Mouse (Mus musculus) bone marrow macrophage, adult 2 months (primary cell): Measurements from ENCODE around the gene Zbtb25. TPM values are rescaled to one million over a fixed set of nuclear protein-coding genes. Genes with fewer than 3 reads are reported as not detected.

Experiments used
- H3K27ac ChIP-seq: 2 replicates; pipeline ENCODE4 v1.5.1; 2012; ENCODE audit warnings: low read depth, low read length; ENCODE audit not compliant: insufficient read depth
- H3K4me1 ChIP-seq: 2 replicates; pipeline ENCODE4 v1.6.1; 2012; ENCODE audit warnings: low read length; ENCODE audit not compliant: control insufficient read depth, insufficient read depth
- H3K4me3 ChIP-seq: 2 replicates; pipeline ENCODE4 v1.5.1; 2012; ENCODE audit warnings: mild to moderate bottlenecking, low read length, moderate library complexity; ENCODE audit not compliant: insufficient read depth
- CTCF ChIP-seq: IDR thresholded peaks from 2 replicates; pipeline ENCODE4 v1.5.1; 2012; ENCODE audit warnings: low read depth, mild to moderate bottlenecking, low read length, moderate library complexity
- POLR2A ChIP-seq: IDR thresholded peaks from 2 replicates; pipeline ENCODE4 v1.6.1; 2012; ENCODE audit warnings: mild to moderate bottlenecking, low read depth, low read length, borderline replicate concordance
- polyA plus RNA-seq: library from polyadenylated mRNA; stranded (reverse); fragments of >200 nt; gene quantifications from 2 replicates; pipeline ENCODE4 v1.2.4, GENCODE M21; 2012; ENCODE audit not compliant: missing spikeins, insufficient read depth, insufficient read length

Gene Zbtb25
- polyA plus RNA-seq, 1 experiment: 8.6 TPM

DNA sequence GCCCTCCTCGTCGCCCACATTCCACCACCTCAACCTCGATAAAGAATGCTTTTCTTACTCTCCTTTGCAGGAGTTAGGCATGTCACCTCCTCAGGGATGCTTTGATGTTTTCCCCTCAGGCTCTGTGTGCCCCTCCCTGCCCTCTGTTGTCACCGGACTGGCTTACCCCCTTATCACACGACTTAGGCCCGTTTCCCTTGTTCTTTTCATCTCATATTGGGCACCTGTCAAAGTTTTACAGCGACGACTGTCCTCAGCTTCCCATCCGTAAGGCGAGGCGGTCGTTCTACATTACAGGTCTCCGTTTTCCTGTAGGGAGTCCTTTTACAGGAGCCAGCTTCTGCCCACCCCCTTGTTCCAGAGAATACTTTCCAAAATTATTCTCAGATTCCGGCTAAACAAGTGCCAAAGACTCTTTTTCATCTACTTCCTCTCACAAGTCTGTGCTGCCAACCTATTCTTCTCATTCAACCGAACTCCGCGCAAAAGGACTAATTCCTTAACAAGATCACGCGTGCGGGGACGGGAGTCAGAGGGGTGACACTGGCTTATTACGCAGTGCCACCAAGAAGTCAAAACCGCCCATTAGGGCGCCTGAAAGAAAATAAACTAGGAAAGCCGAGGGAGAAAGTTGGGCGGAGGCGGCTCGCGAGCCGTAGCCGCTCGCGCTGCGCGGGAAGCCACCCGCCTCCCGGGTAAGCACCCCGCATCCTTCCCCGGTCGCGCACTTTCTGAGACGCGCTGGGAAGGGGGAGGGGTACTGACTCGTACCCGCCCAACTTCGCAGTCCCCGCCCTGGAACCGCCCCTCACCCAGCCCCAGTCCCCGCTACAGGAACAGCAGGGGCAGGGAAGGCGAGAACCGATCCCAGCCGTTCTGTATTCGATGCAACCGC lies 33.8 kb upstream of the Zbtb25 start:
- TF ChIP-seq CTCF (no peak), POLR2A (no peak)
- Histone ChIP-seq H3K4me3 (peak overlapping the region; percentile 81), H3K27ac (peak overlapping the region; percentile 83)

DNA sequence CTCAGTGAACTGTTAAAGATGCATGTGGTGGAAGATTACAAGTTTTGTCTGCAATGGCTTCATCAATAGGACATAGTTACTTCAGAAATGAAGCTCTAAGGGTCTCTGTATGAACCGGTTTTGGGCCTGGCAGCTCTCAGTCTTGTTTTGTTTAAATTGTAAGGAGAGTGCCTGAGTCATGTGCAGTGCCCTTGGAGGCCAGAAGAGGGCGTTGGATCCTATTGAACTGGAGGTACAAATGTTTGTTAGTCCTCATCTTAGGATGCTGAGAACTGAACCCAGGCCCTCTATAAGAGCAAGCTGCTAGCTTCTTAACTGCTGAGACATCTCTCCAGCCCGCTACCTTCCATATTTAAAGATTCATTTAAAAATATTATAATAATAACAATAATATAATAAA lies 32.3 kb upstream of the Zbtb25 start:
- H3K27ac ChIP-seq: no peak overlapping the region
- TF ChIP-seq CTCF (no peak), POLR2A (no peak)
- H3K4me3 ChIP-seq: no peak overlapping the region
- peaks cover 11% of the 10 kb centered on the region for H3K4me1 ChIP-seq

More for the DNA sequence above, 33.8 kb upstream of the Zbtb25 start:
- H3K4me1 ChIP-seq: peaks cover 11% of the 10 kb centered on the region

DNA sequence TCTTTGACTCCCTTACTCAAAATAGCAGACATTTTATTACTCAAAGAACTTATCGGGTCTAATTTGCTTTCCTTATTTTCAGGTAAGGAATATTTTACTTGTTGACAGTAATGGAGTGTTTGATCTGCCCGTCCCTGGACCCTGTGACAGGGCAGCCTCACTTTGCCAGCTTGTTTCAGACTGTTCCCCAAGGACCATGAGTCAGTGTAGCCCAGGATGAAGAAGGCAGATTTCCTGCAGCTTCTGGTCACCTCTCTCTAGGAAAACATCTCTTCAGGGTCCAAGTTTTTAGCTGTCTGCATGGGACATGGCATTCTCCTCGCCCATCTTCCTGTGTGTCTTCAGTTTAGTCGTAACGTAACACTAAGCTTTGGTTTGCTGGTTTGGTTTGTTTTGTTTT lies 27.9 kb upstream of the Zbtb25 start:
- H3K27ac ChIP-seq: no peak overlapping the region
- peaks cover 6% of the 10 kb centered on the region for H3K4me1 ChIP-seq
- no peak for TF ChIP-seq POLR2A
- TF ChIP-seq CTCF: no peak
- H3K4me3 ChIP-seq: no peak overlapping the region

DNA sequence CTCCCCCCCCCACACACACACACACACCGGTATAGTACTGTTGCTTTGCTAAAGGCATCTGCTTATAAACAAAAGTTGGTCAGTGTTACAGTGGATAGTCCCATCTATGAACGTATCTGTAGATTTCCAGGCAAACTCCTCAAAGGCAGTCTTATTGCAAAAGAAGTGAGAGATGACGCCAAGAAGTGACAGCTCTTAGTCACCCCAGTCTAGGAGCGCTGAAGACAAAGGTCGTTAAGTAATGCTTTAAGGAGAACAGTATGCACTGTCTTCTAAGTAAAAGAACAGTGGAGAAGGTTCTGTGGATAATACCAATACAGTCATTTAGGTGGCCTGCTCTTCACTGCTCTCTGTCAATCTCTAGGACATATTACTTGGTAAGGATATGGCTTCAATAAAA lies 23.6 kb upstream of the Zbtb25 start:
- TF ChIP-seq CTCF (no peak), POLR2A (no peak)
- Histone ChIP-seq H3K4me3 (no peak overlapping the region), H3K4me1 (peaks cover 24% of the 10 kb centered on the region), H3K27ac (peak overlapping the region; percentile 16; the same call in 1 of the 2 replicates)

DNA sequence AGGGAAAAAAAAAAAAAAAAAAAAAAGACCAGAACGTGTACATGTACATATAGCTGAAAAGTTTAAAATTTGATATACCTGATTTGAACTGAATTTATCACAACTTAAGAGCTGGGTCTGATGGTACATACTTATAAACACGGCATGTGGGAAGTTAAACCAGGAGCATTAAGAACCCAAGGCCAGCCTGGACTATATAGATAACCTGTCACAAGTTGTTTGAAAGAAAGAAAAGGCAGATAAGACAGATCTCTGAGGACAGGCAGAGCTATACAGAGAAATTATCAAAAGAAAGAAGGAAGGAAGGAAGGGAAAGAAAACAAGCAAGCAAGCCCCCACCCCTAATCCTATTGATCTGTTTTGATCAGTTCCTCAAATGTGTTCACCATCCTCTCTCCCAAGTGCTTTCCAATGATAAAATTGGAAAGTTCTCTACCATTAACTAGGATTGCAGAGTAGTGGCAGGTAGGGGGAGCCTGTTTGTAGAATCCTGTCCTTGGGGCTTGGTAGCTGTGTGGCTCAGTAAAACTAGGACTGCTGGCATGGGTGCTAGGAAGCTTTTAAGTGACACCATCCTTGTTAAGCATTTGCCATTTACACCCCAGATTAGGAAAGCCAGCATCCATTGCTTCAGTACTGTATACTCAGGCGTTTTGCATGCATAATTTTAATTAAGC lies 22.3 kb upstream of the Zbtb25 start:
- TF ChIP-seq CTCF: no peak
- no peak for TF ChIP-seq POLR2A
- H3K4me3 ChIP-seq: no peak overlapping the region
- H3K4me1 ChIP-seq: peaks cover 24% of the 10 kb centered on the region

DNA sequence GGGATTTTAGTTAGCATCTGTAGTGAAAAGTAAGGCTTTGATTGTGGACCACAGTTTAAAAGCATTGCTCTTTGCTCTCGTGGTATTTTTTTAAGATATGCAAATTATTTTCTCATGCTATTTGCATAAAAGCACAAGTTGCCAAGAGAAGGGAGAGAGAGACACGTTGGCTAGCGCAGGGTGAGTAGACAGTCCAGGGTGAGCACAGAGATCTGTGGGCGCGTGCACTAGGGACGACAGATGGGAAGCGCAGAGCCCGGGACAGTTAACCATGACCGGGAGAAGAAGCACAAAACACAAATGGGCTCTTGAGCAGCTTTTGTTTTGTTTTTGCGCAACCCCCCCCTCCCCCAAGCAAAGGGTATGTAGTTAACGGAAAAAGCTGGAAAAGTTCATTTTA lies 19.4 kb upstream of the Zbtb25 start:
- TF ChIP-seq CTCF: no peak
- TF ChIP-seq POLR2A: no peak
- peaks cover 24% of the 10 kb centered on the region for H3K4me1 ChIP-seq
- H3K27ac ChIP-seq: no peak overlapping the region
- H3K4me3 ChIP-seq: no peak overlapping the region

More for the DNA sequence above, 22.3 kb upstream of the Zbtb25 start:
- no peak overlapping the region for H3K27ac ChIP-seq

DNA sequence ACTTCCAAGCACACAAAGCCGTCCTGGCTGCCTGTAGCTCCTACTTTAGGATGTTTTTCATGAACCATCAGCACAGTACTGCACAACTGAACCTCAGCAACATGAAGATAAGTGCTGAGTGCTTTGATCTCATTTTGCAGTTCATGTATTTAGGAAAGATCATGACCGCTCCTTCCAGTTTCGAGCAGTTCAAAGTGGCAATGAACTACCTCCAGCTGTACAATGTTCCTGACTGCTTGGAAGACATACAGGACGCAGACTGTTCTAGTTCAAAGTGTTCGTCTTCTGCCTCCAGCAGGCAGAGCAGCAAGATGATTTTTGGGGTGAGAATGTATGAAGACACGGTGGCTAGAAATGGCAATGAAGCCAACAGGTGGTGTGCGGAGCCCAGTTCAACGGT lies 15.9 kb upstream of the Zbtb25 start:
- no peak overlapping the region for H3K27ac ChIP-seq
- TF ChIP-seq POLR2A: no peak
- no peak for TF ChIP-seq CTCF
- no peak overlapping the region for H3K4me3 ChIP-seq
- peaks cover 4% of the 10 kb centered on the region for H3K4me1 ChIP-seq

DNA sequence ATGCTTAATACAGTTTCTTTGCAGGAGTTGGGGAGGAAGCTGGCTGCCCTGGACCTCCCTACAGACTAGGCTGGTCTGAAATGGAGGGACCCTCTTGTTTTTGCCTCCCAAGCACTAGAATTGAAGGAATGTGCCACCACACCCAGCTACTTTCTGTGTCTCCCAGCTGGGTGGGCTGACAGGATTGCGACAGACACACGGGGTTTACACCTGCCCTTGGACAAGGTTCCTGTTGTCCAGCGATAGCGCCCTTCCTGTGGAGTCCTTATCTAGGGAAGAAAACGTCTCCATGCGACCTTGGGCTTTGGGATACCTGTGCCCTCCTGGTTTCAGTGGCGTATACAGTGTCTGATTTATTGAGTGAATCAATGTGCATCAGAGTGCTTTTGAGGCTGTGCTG lies 10.7 kb upstream of the Zbtb25 start:
- H3K4me1 ChIP-seq: peaks cover 32% of the 10 kb centered on the region
- no peak for TF ChIP-seq POLR2A
- TF ChIP-seq CTCF: no peak
- H3K4me3 ChIP-seq: no peak overlapping the region
- H3K27ac ChIP-seq: no peak overlapping the region

DNA sequence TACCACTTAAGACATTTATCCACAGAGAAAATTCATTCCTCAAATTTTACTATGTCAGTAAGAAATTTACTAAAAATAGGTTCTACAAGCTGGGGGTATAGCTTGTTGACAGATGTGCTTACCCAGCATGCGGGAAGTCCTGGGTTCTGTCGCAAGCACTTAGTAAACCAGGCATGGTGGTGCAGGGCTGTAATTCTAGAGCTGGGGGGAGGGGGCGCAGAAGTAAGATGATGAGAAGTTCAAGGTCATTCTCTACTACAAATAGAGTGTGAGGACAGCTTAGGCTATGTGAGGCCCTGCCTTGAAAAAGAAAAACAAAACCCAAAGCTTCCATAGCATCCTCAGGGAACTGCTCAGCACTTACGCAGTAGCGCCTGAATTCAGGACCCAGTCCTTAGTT lies 9.2 kb upstream of the Zbtb25 start:
- TF ChIP-seq POLR2A: no peak
- TF ChIP-seq CTCF: no peak
- Histone ChIP-seq H3K4me1 (peaks cover 40% of the 10 kb centered on the region), H3K27ac (no peak overlapping the region), H3K4me3 (no peak overlapping the region)

DNA sequence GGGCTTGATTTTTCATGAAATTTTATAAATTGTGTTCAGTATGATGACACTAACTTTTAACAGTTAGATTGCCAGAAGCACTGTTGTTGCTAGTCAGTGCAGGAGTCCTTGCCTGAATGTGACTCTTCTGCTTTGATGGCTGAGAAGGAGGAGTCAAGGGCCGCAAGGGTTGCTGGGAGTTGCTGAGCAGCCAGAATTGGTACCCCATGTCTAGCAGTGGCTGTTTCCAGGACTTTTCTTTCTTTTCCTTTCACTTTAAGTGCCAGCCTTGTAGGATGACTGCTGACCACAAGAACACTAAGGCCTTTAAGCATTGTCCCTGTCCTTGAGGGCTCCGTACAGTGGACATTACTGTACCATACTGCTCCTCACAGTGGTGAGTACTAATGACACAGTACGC lies 8.3 kb upstream of the Zbtb25 start:
- H3K4me3 ChIP-seq: peak overlapping the region; percentile 20; the same call in 1 of the 2 replicates
- peak overlapping the region; percentile 60 for H3K27ac ChIP-seq
- TF ChIP-seq CTCF (no peak), POLR2A (no peak)
- H3K4me1 ChIP-seq: peaks cover 45% of the 10 kb centered on the region
